Mouse (Mus musculus): ENCODE results near the gene Tcea3. TPM values are rescaled to one million over a fixed set of nuclear protein-coding genes. Genes with fewer than 3 reads are reported as not detected.
A peak's percentile ranks its signal among the peaks of the same experiment; 100 is the strongest.

Gene Tcea3
- polyA plus RNA-seq, 1 experiment from 2014 or later = 61.6 TPM

GRCm38 (mm10) chr4:136217063-136217462 lies 30.5 kb upstream of the Tcea3 start:
- Histone ChIP-seq H3K4me3 (no peak overlapping the region), H3K27me3 (no peaks in the 10 kb centered on the region), H3K4me1 (replicated peaks) (peaks cover 30% of the 10 kb centered on the region), H3K27ac (no peak overlapping the region), H3K36me3 (no peaks in the 10 kb centered on the region), H3K4me2 (no peak overlapping the region), H3K9ac (no peak overlapping the region), H3K9me3 (replicated peaks) (no peaks in the 10 kb centered on the region)
- no peak for ATAC-seq (replicated peaks; ENCODE audit: insufficient number of reproducible peaks, insufficient read depth, low FRiP score, low read depth)
- WGBS = 64% methylated on average over 10 of the region's 10 CpGs

- H3K4me1 ChIP-seq (replicated peaks) = peaks cover 28% of the 10 kb centered on the region
- ATAC-seq (replicated peaks; ENCODE audit: insufficient number of reproducible peaks, insufficient read depth, low FRiP score, low read depth) = peak; percentile 61
- H3K9ac ChIP-seq = peak overlapping the region; percentile 0; the same call in 1 of the 2 replicates
- peak overlapping the region; percentile 61 for H3K27ac ChIP-seq
- no peaks in the 10 kb centered on the region for H3K27me3 ChIP-seq
- H3K4me3 ChIP-seq = peak overlapping the region; percentile 10
- H3K9me3 ChIP-seq (replicated peaks) = no peaks in the 10 kb centered on the region
- WGBS = 10% methylated on average over 18 of the region's 18 CpGs
- no peaks in the 10 kb centered on the region for H3K36me3 ChIP-seq
- H3K4me2 ChIP-seq = peak overlapping the region; percentile 59
Observed at GRCm38 (mm10) chr4:136218595-136219214, 28.8 kb upstream of the Tcea3 start.

DNA sequence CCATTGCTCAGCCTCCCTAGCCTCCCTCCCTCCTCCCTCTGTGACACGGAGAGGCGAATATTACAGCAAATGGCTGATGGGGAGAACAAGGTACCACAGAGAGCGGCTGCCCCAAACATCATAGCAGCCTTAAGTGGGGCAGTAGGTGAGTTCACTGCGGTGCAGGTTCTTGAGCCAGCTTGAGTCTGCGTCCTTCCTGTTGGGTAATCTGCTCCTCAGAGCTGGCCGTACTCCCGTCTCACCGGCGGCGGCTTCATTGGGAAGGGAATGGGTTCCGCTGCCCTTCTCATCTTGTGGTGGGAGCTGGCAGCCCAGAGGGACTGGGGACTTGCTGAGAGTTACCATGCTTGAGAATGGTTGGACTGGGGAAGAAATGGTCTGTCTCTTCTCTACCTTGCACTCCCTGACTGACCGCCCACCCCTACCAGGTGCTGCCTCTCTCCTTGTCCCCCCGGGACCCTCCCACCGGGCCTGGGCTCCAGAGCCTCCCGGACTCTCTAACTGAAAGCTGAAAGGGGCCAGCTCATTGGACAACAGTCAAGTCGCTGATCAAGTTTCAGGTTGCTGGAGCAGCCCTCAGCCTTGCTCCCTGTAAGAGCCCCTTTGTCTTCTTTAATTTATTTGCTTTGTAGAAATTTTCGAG lies 27.3 kb upstream of the Tcea3 start:
- Histone ChIP-seq H3K27me3 (no peaks in the 10 kb centered on the region), H3K4me1 (replicated peaks) (peaks cover 26% of the 10 kb centered on the region), H3K9ac (no peak overlapping the region), H3K36me3 (no peaks in the 10 kb centered on the region), H3K4me2 (peak overlapping the region; percentile 37), H3K9me3 (replicated peaks) (no peaks in the 10 kb centered on the region), H3K4me3 (0 out of 2 replicates have a peak overlapping the region, but pooled peaks have one; percentile 15), H3K27ac (peak overlapping the region; percentile 2; the same call in 1 of the 2 replicates)
- 15% methylated on average over 17 of the region's 17 CpGs for WGBS
- ATAC-seq (replicated peaks; ENCODE audit: insufficient number of reproducible peaks, insufficient read depth, low FRiP score, low read depth) = no peak

- no peak overlapping the region for H3K27ac ChIP-seq
- H3K27me3 ChIP-seq = no peaks in the 10 kb centered on the region
- 0 out of 2 replicates have a peak, but pooled peaks have one; percentile 16 for ATAC-seq (replicated peaks; ENCODE audit: insufficient number of reproducible peaks, insufficient read depth, low FRiP score, low read depth)
- H3K4me2 ChIP-seq = no peak overlapping the region
- H3K9ac ChIP-seq = no peak overlapping the region
- no peaks in the 10 kb centered on the region for H3K36me3 ChIP-seq
- WGBS = 70% methylated on average over 13 of the region's 13 CpGs
- no peak overlapping the region for H3K4me3 ChIP-seq
- peaks cover 23% of the 10 kb centered on the region for H3K4me1 ChIP-seq (replicated peaks)
- no peaks in the 10 kb centered on the region for H3K9me3 ChIP-seq (replicated peaks)
Observed at GRCm38 (mm10) chr4:136223549-136224239, 23.8 kb upstream of the Tcea3 start.

- ATAC-seq (replicated peaks; ENCODE audit: insufficient number of reproducible peaks, insufficient read depth, low FRiP score, low read depth) = no peak
- no peak overlapping the region for H3K4me3 ChIP-seq
- H3K4me1 ChIP-seq (replicated peaks) = peaks cover 18% of the 10 kb centered on the region
- no peaks in the 10 kb centered on the region for H3K9me3 ChIP-seq (replicated peaks)
- H3K27ac ChIP-seq = no peak overlapping the region
- no peaks in the 10 kb centered on the region for H3K36me3 ChIP-seq
- H3K27me3 ChIP-seq = no peaks in the 10 kb centered on the region
- no peak overlapping the region for H3K4me2 ChIP-seq
- 74% methylated on average over 5 of the region's 5 CpGs for WGBS
- no peak overlapping the region for H3K9ac ChIP-seq
Observed at GRCm38 (mm10) chr4:136224240-136224559, 23.3 kb upstream of the Tcea3 start.

- Histone ChIP-seq H3K9me3 (replicated peaks) (no peaks in the 10 kb centered on the region), H3K4me1 (replicated peaks) (peaks cover 13% of the 10 kb centered on the region), H3K27ac (no peak overlapping the region), H3K9ac (no peak overlapping the region), H3K4me3 (no peak overlapping the region), H3K27me3 (no peaks in the 10 kb centered on the region), H3K4me2 (no peak overlapping the region), H3K36me3 (no peaks in the 10 kb centered on the region)
- ATAC-seq (replicated peaks; ENCODE audit: insufficient number of reproducible peaks, insufficient read depth, low FRiP score, low read depth) = no peak
- WGBS = 79% methylated on average over 23 of the region's 23 CpGs
Observed at GRCm38 (mm10) chr4:136224677-136225460, 22.7 kb upstream of the Tcea3 start.

DNA sequence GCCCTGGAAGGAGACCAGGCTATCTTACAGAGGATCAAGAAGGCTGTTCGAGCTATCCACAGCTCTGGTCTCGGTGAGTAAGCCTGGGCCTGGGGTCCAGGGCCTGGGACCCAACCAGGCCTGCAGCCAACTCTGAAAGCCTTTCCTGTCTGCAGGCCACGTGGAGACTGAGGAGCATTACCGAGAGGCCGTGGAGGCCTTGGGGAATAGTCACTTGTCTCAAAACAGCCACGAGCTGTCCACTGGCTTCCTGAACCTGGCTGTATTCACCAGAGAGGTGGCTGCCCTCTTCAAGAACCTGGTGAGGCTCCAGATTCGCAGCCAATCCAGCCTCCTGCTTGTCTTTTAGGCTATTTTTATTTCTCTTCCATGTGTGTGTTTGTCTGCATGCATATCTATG lies 20.1 kb upstream of the Tcea3 start:
- Histone ChIP-seq H3K27ac (no peak overlapping the region), H3K9me3 (replicated peaks) (no peaks in the 10 kb centered on the region), H3K27me3 (no peaks in the 10 kb centered on the region), H3K4me1 (replicated peaks) (peaks cover 6% of the 10 kb centered on the region; the same call in 1 of the 2 replicates), H3K4me3 (no peak overlapping the region), H3K9ac (no peak overlapping the region), H3K36me3 (no peaks in the 10 kb centered on the region), H3K4me2 (no peak overlapping the region)
- 54% methylated on average over 7 of the region's 7 CpGs for WGBS
- no peak for ATAC-seq (replicated peaks; ENCODE audit: insufficient number of reproducible peaks, insufficient read depth, low FRiP score, low read depth)

GRCm38 (mm10) chr4:136228640-136229039 lies 18.9 kb upstream of the Tcea3 start:
- no peak for ATAC-seq (replicated peaks; ENCODE audit: insufficient number of reproducible peaks, insufficient read depth, low FRiP score, low read depth)
- WGBS = 73% methylated on average over 5 of the region's 5 CpGs

GRCm38 (mm10) chr4:136238669-136239068 lies 8.9 kb upstream of the Tcea3 start:
- H3K4me2 ChIP-seq = peak overlapping the region; percentile 32
- no peak overlapping the region for H3K27ac ChIP-seq
- peaks cover 34% of the 10 kb centered on the region for H3K27me3 ChIP-seq
- 0 out of 2 replicates have a peak overlapping the region, but pooled peaks have one; percentile 13 for H3K9ac ChIP-seq
- H3K4me3 ChIP-seq = 0 out of 2 replicates have a peak overlapping the region, but pooled peaks have one; percentile 3
- H3K4me1 ChIP-seq (replicated peaks) = peaks cover 7% of the 10 kb centered on the region
- WGBS = 31% methylated on average over 13 of the region's 13 CpGs
- no peaks in the 10 kb centered on the region for H3K9me3 ChIP-seq (replicated peaks)
- no peak for ATAC-seq (replicated peaks; ENCODE audit: insufficient number of reproducible peaks, insufficient read depth, low FRiP score, low read depth)
- no peaks in the 10 kb centered on the region for H3K36me3 ChIP-seq

More at GRCm38 (mm10) chr4:136228640-136229039, 18.9 kb upstream of the Tcea3 start:
- Histone ChIP-seq H3K27ac (no peak overlapping the region), H3K9me3 (replicated peaks) (no peaks in the 10 kb centered on the region), H3K27me3 (no peaks in the 10 kb centered on the region), H3K4me3 (no peak overlapping the region), H3K4me1 (replicated peaks) (peaks cover 6% of the 10 kb centered on the region; the same call in 1 of the 2 replicates), H3K36me3 (no peaks in the 10 kb centered on the region), H3K4me2 (no peak overlapping the region), H3K9ac (no peak overlapping the region)

DNA sequence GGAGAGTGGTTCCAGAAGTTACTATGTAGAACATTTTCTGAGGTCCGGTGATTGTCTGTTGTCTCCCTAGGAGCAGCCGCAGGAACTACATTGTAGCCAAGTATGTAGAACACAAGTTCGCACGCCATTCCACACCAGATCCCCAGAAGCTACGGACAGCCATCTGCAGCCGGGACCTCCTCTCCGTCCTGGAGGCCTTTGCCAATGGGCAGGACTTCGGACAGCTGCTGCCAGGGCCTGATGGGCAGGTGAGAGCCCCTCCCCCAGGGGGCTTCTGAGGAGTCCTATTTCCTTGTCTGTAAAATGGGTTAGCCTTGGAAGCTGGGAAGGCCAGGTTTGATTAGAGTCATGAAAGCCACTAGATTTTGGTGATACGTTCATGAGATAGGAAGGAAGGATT lies 8.4 kb upstream of the Tcea3 start:
- Histone ChIP-seq H3K27me3 (peaks cover 35% of the 10 kb centered on the region), H3K9ac (no peak overlapping the region), H3K27ac (no peak overlapping the region), H3K4me3 (no peak overlapping the region), H3K9me3 (replicated peaks) (no peaks in the 10 kb centered on the region), H3K36me3 (no peaks in the 10 kb centered on the region), H3K4me1 (replicated peaks) (peaks cover 7% of the 10 kb centered on the region), H3K4me2 (no peak overlapping the region)
- 70% methylated on average over 9 of the region's 9 CpGs for WGBS
- no peak for ATAC-seq (replicated peaks; ENCODE audit: insufficient number of reproducible peaks, insufficient read depth, low FRiP score, low read depth)

- Histone ChIP-seq H3K36me3 (no peaks in the 10 kb centered on the region), H3K4me3 (no peak overlapping the region), H3K27ac (no peak overlapping the region), H3K4me2 (no peak overlapping the region), H3K27me3 (peaks cover 39% of the 10 kb centered on the region), H3K4me1 (replicated peaks) (peaks cover 9% of the 10 kb centered on the region), H3K9me3 (replicated peaks) (no peaks in the 10 kb centered on the region), H3K9ac (no peak overlapping the region)
- WGBS = 22% methylated on average over 8 of the region's 8 CpGs
- ATAC-seq (replicated peaks; ENCODE audit: insufficient number of reproducible peaks, insufficient read depth, low FRiP score, low read depth) = 0 out of 2 replicates have a peak, but pooled peaks have one; percentile 28
Observed at GRCm38 (mm10) chr4:136239622-136240021, 7.9 kb upstream of the Tcea3 start.

Measured in heart, embryonic 15.5 days (tissue).